Mouse (Mus musculus): ENCODE measurements around the gene Rimklb.

The Rimklb gene

GRCm38 (mm10) chr6:122416347-122416746 lies 82.2 kb downstream of the Rimklb start:
- no peak for DNase-seq

- no peak for DNase-seq
Observed at GRCm38 (mm10) chr6:122411281-122411680, 87.3 kb downstream of the Rimklb start.

- DNase-seq, result no peak
Observed at GRCm38 (mm10) chr6:122402240-122402639, 96.3 kb downstream of the Rimklb start.

- no peak for DNase-seq
Observed at GRCm38 (mm10) chr6:122400263-122400662, 98.3 kb downstream of the Rimklb start.

Measured in spleen, adult 18-20 months (tissue).